Mouse (Mus musculus) liver, embryonic 14.5 days (tissue): ENCODE results near the gene Pknox2. TPM values are rescaled to one million over a fixed set of nuclear protein-coding genes. Genes with fewer than 3 reads are reported as not detected.

Source experiments
- ATAC-seq: fragments of 200-750 bp; cut with Nextera tagmentation; 2 replicates; pipeline ENCODE4 v1.8.0; 2017; ENCODE audit warnings: moderate number of reproducible peaks, mild to moderate bottlenecking, moderate library complexity; ENCODE audit not compliant: insufficient read depth
- DNase-seq, 3 experiments: peaks; one replicate each; pipeline ENCODE4 v3.0.0-alpha.2; 2012 to 2013; ENCODE audit warnings: low read depth in 3 of 3, low spot score in 3 of 3
- H3K27ac ChIP-seq: fragments of 300-500 bp; sonication (generic); 2 replicates; pipeline ENCODE4 v1.5.1; 2014; ENCODE audit warnings: moderate library complexity, mild to moderate bottlenecking, control low read depth, inconsistent platforms
- H3K27me3 ChIP-seq: fragments of 300-500 bp; sonication (generic); 2 replicates; pipeline ENCODE4 v1.6.1; 2014; ENCODE audit warnings: mild to moderate bottlenecking, low read length, moderate library complexity; ENCODE audit not compliant: control insufficient read depth, insufficient read depth
- H3K36me3 ChIP-seq: fragments of 300-500 bp; sonication (generic); replicated peaks from 2 replicates; pipeline ENCODE4 v1.6.1; 2014; ENCODE audit warnings: low read depth; ENCODE audit not compliant: control insufficient read depth, insufficient read depth
- H3K4me1 ChIP-seq, 2 experiments: fragments of 200-500 bp in 1 of 2; fragments of 300-500 bp in 1 of 2; sonication (generic) in 1 of 2; replicated peaks; 2 replicates each; pipeline ENCODE4 v1.6.1; 2012 to 2014; ENCODE audit warnings: antibody characterized with exemption in 1 of 2, inconsistent platforms in 1 of 2, low read length in 1 of 2; ENCODE audit not compliant: control insufficient read depth in 2 of 2, insufficient read depth in 2 of 2
- H3K4me2 ChIP-seq: fragments of 300-500 bp; sonication (generic); 2 replicates; pipeline ENCODE4 v1.6.1; 2014; ENCODE audit warnings: low read depth, mild to moderate bottlenecking, control low read depth, moderate library complexity
- H3K4me3 ChIP-seq, 2 experiments: fragments of 200-500 bp in 1 of 2; fragments of 300-500 bp in 1 of 2; sonication (generic) in 1 of 2; 2 replicates each; pipeline ENCODE4 v1.5.1; 2012 to 2014; ENCODE audit warnings: low read depth in 2 of 2, low read length in 2 of 2, mild to moderate bottlenecking in 2 of 2, control low read depth in 1 of 2, inconsistent platforms in 1 of 2, moderate library complexity in 1 of 2; ENCODE audit not compliant: insufficient read depth in 1 of 2
- H3K9ac ChIP-seq: fragments of 300-500 bp; sonication (generic); replicated peaks from 2 replicates; pipeline ENCODE4 v1.6.1; 2014; ENCODE audit warnings: mild to moderate bottlenecking, control low read depth, moderate library complexity
- H3K9me3 ChIP-seq: fragments of 300-500 bp; sonication (generic); 2 replicates; pipeline ENCODE4 v1.6.1; 2016; ENCODE audit warnings: low read length, mixed read lengths; ENCODE audit not compliant: control insufficient read depth
- CTCF ChIP-seq: IDR thresholded peaks from 2 replicates; pipeline ENCODE4 v1.5.1; 2016; ENCODE audit warnings: antibody characterized with exemption, low read depth, control low read depth
- EP300 ChIP-seq: IDR thresholded peaks from 2 replicates; pipeline ENCODE4 v1.6.1; 2016; ENCODE audit warnings: antibody characterized with exemption, low read depth
- WGBS: fragments of 180-500 bp; shearing (Covaris S2); extraction: QIAGEN DNeasy Blood & Tissue Kit; methylation state at CpG from one replicate; pipeline ENCODE4 v1.1.7; 2014; ENCODE audit not compliant: insufficient replicate concordance; 5-methylcytosine and 5-hydroxymethylcytosine counted together
- polyA plus RNA-seq, 2 experiments: library from polyadenylated mRNA; depleted of rRNA in 1 of 2; stranded (reverse) in 1 of 2; unstranded in 1 of 2; fragments of >200 nt; fragmentation: Nextera tagmentation in 1 of 2; extraction: Ambion mirVana in 1 of 2; gene quantifications; 2 replicates each; pipeline versions ENCODE4 v1.2.1 to v1.2.3; 2012 to 2014

The Pknox2 gene
- polyA plus RNA-seq, 2 experiments: 0.08 to 0.18 TPM

DNA sequence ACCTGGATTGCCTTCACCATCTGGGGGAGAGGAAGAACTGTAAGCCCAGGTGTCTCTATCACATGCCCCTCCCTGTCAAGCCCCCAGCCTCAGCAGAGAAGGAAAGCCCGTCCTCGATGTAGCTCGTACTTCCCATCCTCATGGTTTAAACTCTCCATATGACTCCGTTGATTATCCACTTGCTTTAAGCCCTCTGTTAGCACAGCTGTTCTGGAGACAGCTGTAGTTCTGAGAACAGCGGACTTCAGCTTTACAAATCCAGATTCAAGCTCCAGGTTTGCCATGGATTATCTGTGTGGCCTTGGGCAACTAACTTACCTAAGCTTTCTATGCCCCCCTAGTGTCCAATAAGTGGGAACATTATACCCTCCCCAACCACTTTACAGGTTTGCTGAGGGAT, 223.5 kb downstream of the Pknox2 start:
- Histone ChIP-seq H3K9ac (no peak overlapping the region), H3K9me3 (no peaks in the 10 kb centered on the region), H3K4me2 (no peak overlapping the region), H3K4me1 (no peaks in the 10 kb centered on the region), H3K27me3 (no peaks in the 10 kb centered on the region), H3K27ac (no peak overlapping the region), H3K4me3 (no peak overlapping the region), H3K36me3 (no peaks in the 10 kb centered on the region)
- WGBS: 64% methylated on average over 5 of the region's 5 CpGs
- no peak for DNase-seq
- ATAC-seq: no peak
- TF ChIP-seq EP300: no peak
- no peak for TF ChIP-seq CTCF

- Histone ChIP-seq H3K27me3 (no peaks in the 10 kb centered on the region), H3K9me3 (no peaks in the 10 kb centered on the region), H3K4me1 (no peaks in the 10 kb centered on the region), H3K4me2 (no peak overlapping the region), H3K36me3 (no peaks in the 10 kb centered on the region), H3K4me3 (no peak overlapping the region), H3K9ac (no peak overlapping the region), H3K27ac (no peak overlapping the region)
- DNase-seq: no peak
- TF ChIP-seq CTCF: no peak
- no peak for TF ChIP-seq EP300
- ATAC-seq: no peak
- WGBS: 57% methylated on average over 13 of the region's 13 CpGs
Measured at GRCm38 (mm10) chr9:36921718-36922415, 225.3 kb downstream of the Pknox2 start.

DNA sequence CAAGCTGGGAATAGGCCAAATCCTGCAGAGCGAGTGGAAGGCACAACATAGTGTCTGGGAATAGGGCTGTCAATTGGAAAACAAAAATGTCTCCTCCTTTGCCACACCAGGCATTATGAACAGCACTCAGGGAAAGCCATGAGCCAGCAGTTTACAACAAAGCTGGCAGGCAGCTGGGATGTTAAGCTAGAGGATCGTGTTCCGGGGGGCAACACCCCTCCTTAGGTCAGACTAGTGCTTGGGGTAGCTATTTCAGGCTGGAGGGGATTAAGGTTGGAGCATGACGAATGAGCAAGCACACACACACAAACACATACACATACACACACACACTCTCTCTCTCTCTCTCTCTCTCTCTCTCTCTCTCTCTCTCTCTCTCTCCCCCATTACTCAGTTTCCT, 227.7 kb downstream of the Pknox2 start:
- no peak for ATAC-seq
- 50% methylated on average over 4 of the region's 4 CpGs for WGBS
- Histone ChIP-seq H3K9me3 (no peaks in the 10 kb centered on the region), H3K4me1 (no peaks in the 10 kb centered on the region), H3K9ac (no peak overlapping the region), H3K4me2 (no peak overlapping the region), H3K27me3 (no peaks in the 10 kb centered on the region), H3K4me3 (no peak overlapping the region), H3K36me3 (no peaks in the 10 kb centered on the region), H3K27ac (no peak overlapping the region)
- TF ChIP-seq CTCF (no peak), EP300 (no peak)
- no peak for DNase-seq

DNA sequence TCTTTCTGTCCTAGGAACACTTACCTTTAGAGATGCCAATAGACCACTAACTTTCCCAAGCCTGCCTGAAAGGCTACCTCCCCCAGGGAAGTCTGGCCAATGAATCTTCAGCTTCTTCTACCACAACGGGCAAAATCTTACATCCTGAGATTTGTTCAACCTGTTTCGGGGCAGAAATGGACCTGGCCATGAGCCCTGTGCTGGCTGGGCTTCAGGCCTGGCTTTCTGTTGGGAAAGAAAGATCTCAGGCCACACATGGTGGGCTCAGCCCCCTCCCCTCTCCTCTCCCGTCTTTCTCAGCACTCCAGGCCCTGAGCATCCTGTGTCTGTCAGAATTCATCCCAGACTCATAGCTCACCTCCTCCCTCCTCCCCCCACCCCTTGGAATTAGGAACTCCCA, 228.6 kb downstream of the Pknox2 start:
- TF ChIP-seq EP300 (no peak), CTCF (no peak)
- Histone ChIP-seq H3K4me2 (no peak overlapping the region), H3K4me1 (no peaks in the 10 kb centered on the region), H3K36me3 (no peaks in the 10 kb centered on the region), H3K9ac (no peak overlapping the region), H3K27me3 (no peaks in the 10 kb centered on the region), H3K4me3 (no peak overlapping the region), H3K9me3 (no peaks in the 10 kb centered on the region), H3K27ac (no peak overlapping the region)
- no peak for DNase-seq
- ATAC-seq: no peak
- WGBS: 46% methylated on average over 3 of the region's 3 CpGs

DNA sequence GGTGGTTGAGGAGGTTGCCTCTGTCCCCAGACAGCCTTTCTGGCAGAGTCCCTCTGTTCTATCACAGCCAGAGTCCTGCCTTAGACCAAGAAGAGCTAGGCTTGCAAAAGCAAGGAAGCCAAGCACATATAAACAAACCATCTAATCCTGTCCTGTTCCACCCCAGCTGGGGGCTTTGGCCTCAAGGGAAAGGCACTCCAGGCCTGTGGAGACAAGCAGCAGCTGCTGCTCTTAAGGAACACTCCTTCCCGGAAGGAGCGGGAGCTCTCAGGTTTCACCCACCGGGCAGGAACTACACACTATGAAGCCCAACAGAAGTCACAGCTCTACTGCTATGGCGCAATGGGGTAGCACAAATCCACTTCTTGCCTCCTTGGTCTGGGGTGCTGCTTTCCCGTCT, 230.3 kb downstream of the Pknox2 start:
- DNase-seq (no peak), ATAC-seq (no peak)
- TF ChIP-seq EP300 (no peak), CTCF (no peak)
- no peaks in the 10 kb centered on the region for H3K9me3 ChIP-seq
- H3K27ac ChIP-seq: no peak overlapping the region
- WGBS: 43% methylated on average over 5 of the region's 5 CpGs
- no peak overlapping the region for H3K9ac ChIP-seq
- H3K27me3 ChIP-seq: no peaks in the 10 kb centered on the region
- no peak overlapping the region for H3K4me3 ChIP-seq
- no peak overlapping the region for H3K4me2 ChIP-seq
- no peaks in the 10 kb centered on the region for H3K36me3 ChIP-seq
- H3K4me1 ChIP-seq: no peaks in the 10 kb centered on the region
